Mouse (Mus musculus) cerebellum, adult 18-20 months (tissue): ENCODE measurements at regions not wholly inside any gene's neighbourhood (a gene's known extent, or its start where the extent isn't known, plus 50 kb on each side); places are given as distances from the start of the nearest gene placed in this dataset.
A peak's percentile ranks its signal among the peaks of the same experiment; 100 is the strongest.

Source experiments
- DNase-seq, 2 experiments: peaks; one replicate each; pipeline ENCODE4 v3.0.0; 2021

- DNase-seq = no peak
Measured at GRCm38 (mm10) chr3:39961836-39962640, 569.0 kb upstream of the Intu start.

- DNase-seq = no peak
Measured at GRCm38 (mm10) chr3:39965431-39965830, 565.7 kb upstream of the Intu start.

GRCm38 (mm10) chr3:39966390-39966789 is 564.7 kb upstream of the Intu start:
- DNase-seq = no peak

- DNase-seq = no peak
Measured at GRCm38 (mm10) chr3:39976937-39977336, 554.1 kb upstream of the Intu start.

GRCm38 (mm10) chr3:39978916-39979679 is 552.0 kb upstream of the Intu start:
- no peak for DNase-seq

- no peak for DNase-seq
Measured at GRCm38 (mm10) chr3:39982656-39983055, 548.4 kb upstream of the Intu start.

- DNase-seq = no peak
Measured at GRCm38 (mm10) chr3:39987710-39988109, 543.4 kb upstream of the Intu start.

- DNase-seq = peak; percentile 9 to 25
Measured at GRCm38 (mm10) chr3:39998628-39999027, 532.5 kb upstream of the Intu start.

- DNase-seq = no peak
Measured at GRCm38 (mm10) chr3:39999846-40000245, 531.2 kb upstream of the Intu start.

- DNase-seq = no peak
Measured at GRCm38 (mm10) chr3:40002838-40003237, 528.2 kb upstream of the Intu start.

- no peak for DNase-seq
Measured at GRCm38 (mm10) chr3:40010051-40010450, 521.0 kb upstream of the Intu start.

GRCm38 (mm10) chr3:40021682-40022081 is 509.4 kb upstream of the Intu start:
- DNase-seq = no peak

- no peak for DNase-seq
Measured at GRCm38 (mm10) chr3:40027713-40028112, 503.4 kb upstream of the Intu start.

- no peak for DNase-seq
Measured at GRCm38 (mm10) chr3:40036177-40036576, 494.9 kb upstream of the Intu start.

GRCm38 (mm10) chr3:40049721-40050120 is 481.4 kb upstream of the Intu start:
- DNase-seq = no peak

- DNase-seq = no peak
Measured at GRCm38 (mm10) chr3:40058281-40058680, 472.8 kb upstream of the Intu start.

GRCm38 (mm10) chr3:40058719-40059420 is 472.2 kb upstream of the Intu start:
- DNase-seq = no peak

- no peak for DNase-seq
Measured at GRCm38 (mm10) chr3:40070137-40070667, 460.9 kb upstream of the Intu start.

GRCm38 (mm10) chr3:40076824-40077223 is 454.3 kb upstream of the Intu start:
- no peak for DNase-seq

- DNase-seq = no peak
Measured at GRCm38 (mm10) chr3:40085116-40085515, 446.0 kb upstream of the Intu start.

- DNase-seq = no peak
Measured at GRCm38 (mm10) chr3:40091773-40092343, 439.2 kb upstream of the Intu start.

- no peak for DNase-seq
Measured at GRCm38 (mm10) chr3:40092765-40093368, 438.2 kb upstream of the Intu start.
